Mouse (Mus musculus) olfactory bulb, adult 2 months (tissue): ENCODE results near the gene Tex264. TPM values are rescaled to one million over a fixed set of nuclear protein-coding genes. Genes with fewer than 3 reads are reported as not detected.

Source experiments
- H3K27ac ChIP-seq: fragments of 200-500 bp; 2 replicates; pipeline ENCODE4 v1.5.1; 2012; ENCODE audit warnings: low read depth, low read length; ENCODE audit not compliant: insufficient read depth
- H3K4me1 ChIP-seq: fragments of 200-500 bp; 2 replicates; pipeline ENCODE4 v1.6.1; 2012; ENCODE audit warnings: low read length; ENCODE audit not compliant: control insufficient read depth, insufficient read depth
- H3K4me3 ChIP-seq: fragments of 200-500 bp; 2 replicates; pipeline ENCODE4 v1.5.1; 2012; ENCODE audit warnings: mild to moderate bottlenecking, low read depth, low read length, moderate library complexity; ENCODE audit not compliant: insufficient read depth
- CTCF ChIP-seq: fragments of 200-500 bp; IDR thresholded peaks from 2 replicates; pipeline ENCODE4 v1.5.1; 2012; ENCODE audit warnings: low read depth, mild to moderate bottlenecking, low read length, moderate library complexity; ENCODE audit not compliant: insufficient read depth
- POLR2A ChIP-seq: fragments of 200-500 bp; IDR thresholded peaks from 2 replicates; pipeline ENCODE4 v1.6.1; 2012; ENCODE audit warnings: mild to moderate bottlenecking, low read depth, low read length, moderate library complexity; ENCODE audit not compliant: insufficient read depth
- WGBS: fragments of 180-500 bp; shearing (Covaris S2); methylation state at CpG from one replicate; pipeline ENCODE4 v1.1.7; 2018; 5-methylcytosine and 5-hydroxymethylcytosine counted together
- polyA plus RNA-seq: library from polyadenylated mRNA; stranded (reverse); fragments of >200 nt; gene quantifications from 2 replicates; pipeline ENCODE4 v1.2.4, GENCODE M21; 2012; ENCODE audit warnings: low replicate concordance; ENCODE audit not compliant: missing spikeins, insufficient read depth, insufficient read length

Gene Tex264
- polyA plus RNA-seq, 1 experiment, result not detected

DNA sequence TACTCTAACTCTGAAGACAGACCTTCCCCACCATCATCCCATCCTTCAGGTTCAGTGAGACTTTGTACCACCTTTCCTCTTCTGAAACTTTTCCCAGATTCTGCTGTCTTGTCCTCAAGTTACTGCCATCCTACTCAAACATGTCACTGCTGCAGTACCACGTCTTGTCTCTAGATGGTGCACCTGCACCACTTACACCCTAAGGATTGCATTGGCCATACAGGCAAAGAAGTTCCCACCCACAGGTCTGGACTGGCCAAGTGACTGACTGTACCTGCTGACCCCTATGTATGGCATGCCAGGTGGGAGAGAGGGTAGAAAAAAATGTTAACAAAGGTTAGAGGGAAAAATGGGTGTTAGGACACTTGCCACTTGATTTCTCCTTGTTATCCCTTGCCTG, 10.2 kb downstream of the Tex264 start:
- peaks cover 53% of the 10 kb centered on the region for H3K4me1 ChIP-seq
- peak overlapping the region; percentile 80; the same call in 1 of the 2 replicates for H3K27ac ChIP-seq
- H3K4me3 ChIP-seq, result no peak overlapping the region
- TF ChIP-seq CTCF (0 out of 2 replicates have a peak, but pooled peaks have one; percentile 11), POLR2A (no peak)
- 0% methylated on average over 1 of the region's 1 CpGs for WGBS

DNA sequence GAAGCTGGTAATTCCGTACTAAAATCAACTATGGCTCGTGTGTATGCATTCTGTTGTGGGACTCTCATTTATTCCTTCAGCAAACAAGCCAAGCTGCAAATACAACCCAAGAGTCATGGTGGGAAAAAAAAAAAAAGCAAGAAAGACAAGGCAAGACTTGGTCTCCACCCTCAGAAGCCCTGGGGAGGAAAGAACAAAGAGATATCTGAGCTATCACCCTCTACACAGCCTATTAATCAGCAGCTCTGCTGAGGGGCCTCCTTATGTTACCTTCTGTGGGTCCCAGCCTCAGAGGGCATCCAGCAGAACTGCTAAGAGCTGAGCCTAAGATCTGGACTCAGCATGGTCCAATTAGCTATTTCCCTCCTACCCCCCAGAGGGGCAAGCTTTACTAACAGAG, 11.9 kb downstream of the Tex264 start:
- H3K27ac ChIP-seq, result peak overlapping the region; percentile 41; the same call in 1 of the 2 replicates
- H3K4me1 ChIP-seq, result peaks cover 61% of the 10 kb centered on the region
- 33% methylated on average over 2 of the region's 2 CpGs for WGBS
- TF ChIP-seq POLR2A (no peak), CTCF (no peak)
- H3K4me3 ChIP-seq, result no peak overlapping the region

DNA sequence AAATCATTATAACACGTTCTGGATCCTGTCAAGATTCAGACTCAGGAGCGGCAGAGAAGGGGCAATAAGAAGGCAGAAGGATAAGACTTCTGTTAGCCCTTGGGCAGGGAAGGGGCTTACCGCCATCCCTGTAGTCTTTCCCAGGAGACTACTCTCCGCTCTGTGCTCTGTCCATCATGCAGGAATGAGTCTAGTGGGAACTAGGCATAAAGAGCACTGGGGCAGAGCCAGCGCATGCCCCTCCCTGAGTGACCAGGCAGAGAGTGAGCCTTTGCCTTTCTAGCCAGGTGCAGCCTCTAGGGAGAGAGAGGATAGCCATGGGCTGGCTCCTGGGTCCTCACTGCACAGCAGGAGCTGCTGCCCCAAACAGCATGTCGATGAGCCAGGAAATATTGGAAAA, 20.9 kb downstream of the Tex264 start:
- Histone ChIP-seq H3K27ac (peak overlapping the region; percentile 93), H3K4me3 (no peak overlapping the region), H3K4me1 (peaks cover 75% of the 10 kb centered on the region)
- WGBS, result 59% methylated on average over 6 of the region's 6 CpGs
- TF ChIP-seq CTCF (no peak), POLR2A (no peak)

DNA sequence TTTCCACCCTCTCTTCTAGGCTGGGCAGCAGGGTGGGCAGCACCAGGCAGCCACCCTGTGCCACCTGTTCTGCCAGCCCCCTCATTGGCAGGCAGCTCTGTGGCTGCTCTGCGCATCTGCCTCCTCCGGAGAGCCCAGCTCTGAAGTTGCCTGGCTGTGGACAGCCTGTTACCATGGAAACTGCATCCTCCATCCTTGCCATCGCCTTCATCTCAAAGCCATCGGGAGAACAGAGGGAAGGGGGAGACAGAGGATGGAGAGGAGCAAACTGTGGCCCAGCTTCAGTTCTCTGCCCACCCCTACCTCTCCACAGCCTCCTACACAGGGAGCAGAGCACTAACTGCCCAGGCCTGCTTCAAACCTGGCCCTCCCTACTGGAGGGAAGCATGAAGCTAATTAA, 21.3 kb downstream of the Tex264 start:
- H3K4me3 ChIP-seq, result no peak overlapping the region
- 14% methylated on average over 4 of the region's 4 CpGs for WGBS
- TF ChIP-seq POLR2A, result no peak
- no peak for TF ChIP-seq CTCF
- peak overlapping the region; percentile 93 for H3K27ac ChIP-seq
- peaks cover 71% of the 10 kb centered on the region for H3K4me1 ChIP-seq

DNA sequence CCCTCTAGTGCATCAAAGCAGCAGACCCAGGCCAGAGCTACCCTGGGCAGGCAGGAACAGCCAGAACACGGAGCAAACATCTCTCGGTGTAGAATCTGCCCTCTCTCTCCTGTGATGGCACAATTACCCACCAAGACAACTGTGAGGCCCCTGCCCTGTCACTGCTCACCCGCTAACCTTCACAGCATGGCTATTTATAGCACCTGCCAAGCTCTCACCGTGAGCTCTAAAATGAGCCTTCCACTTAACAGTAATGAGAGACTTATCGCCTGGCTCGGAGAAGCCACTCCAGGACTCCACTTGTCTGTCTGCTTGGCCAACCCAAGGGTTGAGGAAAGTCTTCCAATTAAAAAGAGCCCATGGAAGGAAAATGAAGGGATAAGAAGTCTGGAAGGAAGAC, 22.5 kb downstream of the Tex264 start:
- WGBS, result 38% methylated on average over 6 of the region's 6 CpGs
- H3K4me3 ChIP-seq, result no peak overlapping the region
- H3K4me1 ChIP-seq, result peaks cover 64% of the 10 kb centered on the region
- H3K27ac ChIP-seq, result 0 out of 2 replicates have a peak overlapping the region, but pooled peaks have one; percentile 9
- TF ChIP-seq POLR2A, result no peak
- TF ChIP-seq CTCF, result no peak

DNA sequence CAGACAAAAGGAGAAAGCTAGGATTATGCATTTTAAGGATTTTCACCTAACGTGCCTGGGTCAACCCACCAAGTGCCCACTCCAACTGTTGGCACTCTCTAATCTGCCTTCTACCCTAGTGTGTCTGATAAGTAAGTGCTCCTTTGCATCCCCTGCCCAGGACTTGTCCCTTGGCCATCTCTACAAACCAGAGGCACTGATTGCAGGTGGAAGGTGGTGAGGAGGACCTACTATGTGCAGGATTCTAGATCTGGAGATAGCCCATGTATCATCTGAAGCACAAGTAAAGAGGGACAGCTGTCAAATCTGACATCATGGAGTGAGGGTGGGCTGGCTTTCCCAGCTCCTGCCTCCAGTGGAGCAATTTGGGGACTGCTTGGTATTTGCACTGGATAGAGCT, 25.8 kb downstream of the Tex264 start:
- TF ChIP-seq CTCF (no peak), POLR2A (no peak)
- H3K4me3 ChIP-seq, result no peak overlapping the region
- H3K4me1 ChIP-seq, result peaks cover 56% of the 10 kb centered on the region
- H3K27ac ChIP-seq, result no peak overlapping the region
- WGBS, result 83% methylated on average over 1 of the region's 1 CpGs

DNA sequence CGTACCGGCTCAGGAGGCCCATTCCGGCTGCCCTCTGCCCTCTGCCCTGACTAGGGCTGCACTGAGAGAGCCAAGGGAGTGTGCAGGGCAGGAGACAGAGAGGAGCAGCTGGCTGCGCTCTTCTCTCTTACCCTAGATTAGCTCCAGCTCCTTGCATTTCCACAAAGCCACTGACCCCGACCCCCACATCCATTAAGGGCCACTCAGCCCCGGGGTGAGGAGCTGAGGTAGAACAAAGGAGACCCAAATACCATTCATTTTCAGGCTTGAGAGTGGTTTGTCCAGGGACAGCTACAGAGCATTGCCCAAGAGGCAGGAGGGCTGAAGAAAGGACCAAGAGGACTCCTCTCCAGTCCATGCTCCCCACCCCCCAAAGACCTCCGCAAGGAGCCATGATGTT, 26.3 kb downstream of the Tex264 start:
- no peak overlapping the region for H3K4me3 ChIP-seq
- WGBS, result 50% methylated on average over 7 of the region's 7 CpGs

DNA sequence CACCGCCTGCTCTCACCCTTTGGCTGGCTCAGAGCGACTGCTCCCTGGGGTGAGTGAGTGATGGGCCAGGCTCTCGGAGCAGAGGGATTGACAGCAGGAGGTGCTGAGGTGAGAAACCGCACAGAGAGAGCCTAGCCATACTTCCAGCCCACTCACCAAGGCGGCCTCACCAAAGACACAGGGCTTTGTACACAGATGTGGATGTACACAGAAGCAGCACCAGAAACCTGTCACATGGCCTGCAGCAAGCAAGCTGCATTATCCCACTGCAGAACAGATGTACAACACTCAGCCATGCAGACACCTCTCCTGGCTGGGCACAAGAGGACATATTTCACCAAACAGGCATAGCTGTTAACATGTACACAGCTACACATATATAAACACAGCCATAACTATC, 28.1 kb downstream of the Tex264 start:
- WGBS, result 36% methylated on average over 5 of the region's 5 CpGs
- Histone ChIP-seq H3K4me1 (peaks cover 44% of the 10 kb centered on the region), H3K27ac (peak overlapping the region; percentile 89), H3K4me3 (no peak overlapping the region)
- TF ChIP-seq POLR2A (no peak), CTCF (no peak)

More for the DNA sequence above, 26.3 kb downstream of the Tex264 start:
- Histone ChIP-seq H3K4me1 (peaks cover 51% of the 10 kb centered on the region), H3K27ac (0 out of 2 replicates have a peak overlapping the region, but pooled peaks have one; percentile 34)
- TF ChIP-seq POLR2A (no peak), CTCF (no peak)

DNA sequence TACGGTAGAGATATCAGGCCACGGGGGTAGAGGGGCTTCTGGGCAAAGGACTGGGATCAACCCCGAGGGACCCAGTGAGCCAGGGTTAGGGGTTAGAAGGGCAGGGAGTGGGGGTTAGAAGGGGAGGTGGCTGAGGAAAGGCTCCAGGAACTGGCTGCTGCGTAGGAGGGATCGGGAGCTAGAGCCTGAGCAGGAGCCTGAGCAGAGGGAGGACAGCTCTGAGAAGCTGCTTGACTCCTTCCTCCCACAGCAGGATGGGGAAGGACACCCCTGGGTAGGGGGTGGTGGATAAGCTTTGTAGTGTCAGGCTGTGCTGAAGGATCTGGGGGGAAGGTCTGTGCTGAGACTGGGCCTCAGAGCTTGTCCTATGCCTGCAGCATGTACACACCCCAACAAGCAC, 28.9 kb downstream of the Tex264 start:
- 18% methylated on average over 5 of the region's 5 CpGs for WGBS
- H3K27ac ChIP-seq, result peak overlapping the region; percentile 89
- peak overlapping the region; percentile 70 for H3K4me3 ChIP-seq
- H3K4me1 ChIP-seq, result peaks cover 41% of the 10 kb centered on the region
- TF ChIP-seq CTCF (no peak), POLR2A (no peak)
